Mouse (Mus musculus) forebrain, embryonic 10.5 days (tissue): ENCODE results near the gene Gfi1b. TPM values are rescaled to one million over a fixed set of nuclear protein-coding genes. Genes with fewer than 3 reads are reported as not detected.

ENCODE experiments used
- microRNA-seq: library from miRNA; unstranded; fragments of <30 nt; microRNA quantifications from one replicate; pipeline ENCODE4, GENCODE M21; 2017
- polyA plus RNA-seq: library from polyadenylated mRNA; unstranded; fragments of >200 nt; fragmentation: Nextera tagmentation; extraction: Ambion mirVana; gene quantifications from 2 replicates; pipeline ENCODE4 v1.2.1, GENCODE M21; 2016

Gene Gfi1b
- polyA plus RNA-seq, 1 experiment from 2014 or later, result 5.4 TPM

Small RNA genes lying within 50 kb of the gene (microRNA-seq; reads per million reads assigned to microRNA genes)
- gene Gm22824, result not detected

Other genes with a start within 250 kb of the Gfi1b start
- gene Ppp1r26, start 175.2 kb downstream of the Gfi1b start, polyA plus RNA-seq, result 5.8 and 6.1 TPM in 2 replicates
- 2.0 and 2.4 TPM in 2 replicates for gene 1700007K13Rik, start 155.7 kb downstream of the Gfi1b start, polyA plus RNA-seq
- 68.1 and 70.3 TPM in 2 replicates for gene Mrps2, start 153.9 kb downstream of the Gfi1b start, polyA plus RNA-seq
- gene Gbgt1, start 125.1 kb downstream of the Gfi1b start, polyA plus RNA-seq, result not detected in 2 replicates
- gene Gm10134, start 115.9 kb downstream of the Gfi1b start, polyA plus RNA-seq, result not detected in 2 replicates
- gene Ralgds, start 108.9 kb downstream of the Gfi1b start, polyA plus RNA-seq, result 22.5 and 23.2 TPM in 2 replicates
- gene Cel, start 58.6 kb downstream of the Gfi1b start, polyA plus RNA-seq, result 0.07 TPM in 1 of 2 replicates, not detected in the other
- gene Gtf3c5, start 38.2 kb downstream of the Gfi1b start, polyA plus RNA-seq, result 60.1 and 62.6 TPM in 2 replicates
- gene Tsc1, start 19.2 kb upstream of the Gfi1b start, polyA plus RNA-seq, result 22.9 and 26.5 TPM in 2 replicates
- 2.7 and 3.3 TPM in 2 replicates for gene Spaca9, start 77.7 kb upstream of the Gfi1b start, polyA plus RNA-seq
- gene Ak8, start 78.2 kb upstream of the Gfi1b start, polyA plus RNA-seq, result 0.68 and 0.69 TPM in 2 replicates
- gene Gtf3c4, start 218.4 kb upstream of the Gfi1b start, polyA plus RNA-seq, result 22.7 and 24.4 TPM in 2 replicates
- gene Ddx31, start 218.4 kb upstream of the Gfi1b start, polyA plus RNA-seq, result 20.9 and 22.9 TPM in 2 replicates